Mouse (Mus musculus): Measurements from ENCODE around the gene Phf12.

The Phf12 gene

GRCm38 (mm10) chr11:78073577-78074276 is 91.2 kb downstream of the Phf12 start:
- no peak for DNase-seq (ENCODE audit: low spot score in 2 of 2)

DNA sequence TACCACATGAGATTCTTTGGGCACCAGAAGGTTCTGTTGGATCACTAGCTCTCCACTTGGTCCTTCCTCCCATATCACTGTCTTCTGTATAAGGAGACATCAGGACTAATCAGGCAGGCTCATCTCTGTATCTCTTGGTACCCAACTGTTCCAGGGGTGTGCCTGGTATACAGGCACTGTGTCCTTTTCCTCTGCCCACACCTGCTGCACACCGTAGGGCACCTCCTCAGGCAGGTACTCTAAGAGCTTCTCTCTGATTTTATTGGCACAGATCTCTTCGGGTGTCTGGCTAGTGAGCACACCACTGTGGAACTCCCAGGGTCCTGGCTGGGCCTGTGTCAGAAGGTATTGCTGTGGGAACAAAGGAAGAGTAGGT is 91.7 kb downstream of the Phf12 start:
- no peak for DNase-seq (ENCODE audit: low spot score in 2 of 2)

GRCm38 (mm10) chr11:78074666-78075065 is 92.1 kb downstream of the Phf12 start:
- DNase-seq (ENCODE audit: low spot score in 2 of 2), result no peak

All from right cerebral cortex, postnatal 10 days (tissue).